Mouse (Mus musculus) heart, adult 2 months (tissue): ENCODE data around the gene Galp. TPM values are rescaled to one million over a fixed set of nuclear protein-coding genes. Genes with fewer than 3 reads are reported as not detected.
"Not testable (repeated sequence)": the region's sequence is repeated elsewhere in the genome, so short reads cannot be mapped to it uniquely, and the experiment has no call there.

ENCODE experiments used
- DNase-seq, 2 experiments: peaks; one replicate each; pipeline ENCODE4 v3.0.0; 2021
- H3K27ac ChIP-seq: fragments of 200-600 bp; 2 replicates; pipeline ENCODE4 v1.8.1; 2022
- H3K27me3 ChIP-seq: fragments of 200-500 bp; 2 replicates; pipeline ENCODE4 v1.6.1; 2012; ENCODE audit warnings: mild to moderate bottlenecking, low read length, inconsistent platforms, mixed read lengths; ENCODE audit not compliant: control insufficient read depth, insufficient read depth
- H3K36me3 ChIP-seq: fragments of 200-500 bp; 2 replicates; pipeline ENCODE4 v1.6.1; 2012; ENCODE audit warnings: low read length, inconsistent platforms; ENCODE audit not compliant: control insufficient read depth, insufficient read depth
- H3K4me1 ChIP-seq: fragments of 200-500 bp; 2 replicates; pipeline ENCODE4 v1.6.1; 2011; ENCODE audit warnings: low read length; ENCODE audit not compliant: control insufficient read depth, insufficient read depth
- H3K4me3 ChIP-seq: fragments of 200-600 bp; 2 replicates; pipeline ENCODE4 v1.8.1; 2022
- H3K79me2 ChIP-seq: fragments of 200-500 bp; replicated peaks from 2 replicates; pipeline ENCODE4 v1.6.1; 2012; ENCODE audit warnings: mild to moderate bottlenecking, inconsistent platforms, low read length, moderate library complexity, mixed read lengths; ENCODE audit not compliant: control insufficient read depth, insufficient read depth
- H3K9ac ChIP-seq: fragments of 200-500 bp; 2 replicates; pipeline ENCODE4 v1.6.1; 2012; ENCODE audit warnings: low read depth, mild to moderate bottlenecking, control low read depth, inconsistent platforms, low read length, mixed read lengths
- CTCF ChIP-seq: fragments of 200-600 bp; IDR thresholded peaks from 2 replicates; pipeline ENCODE4 v1.8.1; 2022; ENCODE audit warnings: antibody characterized with exemption, mild to moderate bottlenecking, moderate library complexity
- EP300 ChIP-seq: fragments of 200-500 bp; IDR thresholded peaks from 2 replicates; pipeline ENCODE4 v1.6.1; 2011; ENCODE audit warnings: low read depth, low read length, control low read depth; ENCODE audit not compliant: insufficient read depth
- POLR2A ChIP-seq: fragments of 200-500 bp; IDR thresholded peaks from 2 replicates; pipeline ENCODE4 v1.6.1; 2011; ENCODE audit warnings: mild to moderate bottlenecking, low read depth, low read length, control low read depth; ENCODE audit not compliant: insufficient read depth
- WGBS: fragments of 180-500 bp; shearing (Covaris S2); methylation state at CpG from one replicate; pipeline ENCODE4 v1.1.7; 2018; 5-methylcytosine and 5-hydroxymethylcytosine counted together
- intact Hi-C: fragments of 180-260 bp; cut with DNase I; formaldehyde crosslinking; loops from one replicate; pipeline ENCODE4 v1.15.1; 2025
- polyA plus RNA-seq: library from polyadenylated mRNA; depleted of rRNA; stranded (reverse); fragments of >200 nt; gene quantifications from 2 replicates; pipeline ENCODE4 v1.2.3, GENCODE M21; 2012
- total RNA-seq, 2 experiments: library from RNA; stranded (reverse); gene quantifications; 2 replicates each; pipeline ENCODE4 v1.2.3; 2021

Galp gene
- total and polyA plus RNA-seq, 3 experiments = not detected

- Histone ChIP-seq H3K79me2 (no peaks in the 10 kb centered on the region), H3K9ac (no peak overlapping the region), H3K4me3 (no peak overlapping the region), H3K27me3 (no peaks in the 10 kb centered on the region), H3K4me1 (no peaks in the 10 kb centered on the region), H3K27ac (no peak overlapping the region), H3K36me3 (no peaks in the 10 kb centered on the region)
- no peak for DNase-seq
- intact Hi-C loops = no loop called here
- WGBS = 61% methylated on average over 45 of the region's 45 CpGs
- TF ChIP-seq POLR2A (no peak), EP300 (no peak), CTCF (0 out of 2 replicates have a peak, but pooled peaks have one; percentile 12)
Measured at GRCm38 (mm10) chr7:6189542-6189941, 7.3 kb upstream of the Galp start.

- no peak overlapping the region for H3K4me3 ChIP-seq
- WGBS = 30% methylated on average over 3 of the region's 3 CpGs
- H3K36me3 ChIP-seq = no peaks in the 10 kb centered on the region
- intact Hi-C loops = loop anchor here (1.0 kb wide), 2 partner anchors 19 to 64 kb away; partner anchors contain the start of gene Zfp444
- TF ChIP-seq POLR2A = no peak
- peak; percentile 92; the same call in 1 of the 2 replicates for TF ChIP-seq CTCF
- no peaks in the 10 kb centered on the region for H3K79me2 ChIP-seq
- H3K27me3 ChIP-seq = no peaks in the 10 kb centered on the region
- peak; percentile 55 to 83 for DNase-seq
- no peak overlapping the region for H3K27ac ChIP-seq
- H3K9ac ChIP-seq = no peak overlapping the region
- H3K4me1 ChIP-seq = no peaks in the 10 kb centered on the region
Measured at GRCm38 (mm10) chr7:6191376-6191775, 5.5 kb upstream of the Galp start.

- TF ChIP-seq CTCF = peak; percentile 89
- 0 out of 2 replicates have a peak, but pooled peaks have one; percentile 31 for TF ChIP-seq EP300
- TF ChIP-seq POLR2A = no peak
- Histone ChIP-seq H3K79me2 (no peaks in the 10 kb centered on the region), H3K27me3 (no peaks in the 10 kb centered on the region), H3K36me3 (no peaks in the 10 kb centered on the region), H3K4me1 (no peaks in the 10 kb centered on the region), H3K27ac (no peak overlapping the region), H3K9ac (no peak overlapping the region), H3K4me3 (no peak overlapping the region)
- 19% methylated on average over 5 of the region's 5 CpGs for WGBS
- peak; percentile 23 to 58 for DNase-seq
- intact Hi-C loops = no loop called here
Measured at GRCm38 (mm10) chr7:6194129-6194528, 2.8 kb upstream of the Galp start.

- no peak for DNase-seq
- H3K4me3 ChIP-seq = no peak overlapping the region
- H3K4me1 ChIP-seq = no peaks in the 10 kb centered on the region
- H3K27ac ChIP-seq = no peak overlapping the region
- no peaks in the 10 kb centered on the region for H3K79me2 ChIP-seq
- intact Hi-C loops = no loop called here
- no peaks in the 10 kb centered on the region for H3K36me3 ChIP-seq
- WGBS = 47% methylated on average over 2 of the region's 2 CpGs
- H3K27me3 ChIP-seq = no peaks in the 10 kb centered on the region
- no peak overlapping the region for H3K9ac ChIP-seq
- no peak for TF ChIP-seq POLR2A
- TF ChIP-seq EP300 = no peak
- peak; percentile 37 for TF ChIP-seq CTCF
Measured at GRCm38 (mm10) chr7:6195777-6196176, 1.1 kb upstream of the Galp start.

- intact Hi-C loops = no loop called here
- no peak for DNase-seq
- Histone ChIP-seq H3K9ac (no peak overlapping the region), H3K36me3 (no peaks in the 10 kb centered on the region), H3K4me3 (no peak overlapping the region), H3K27me3 (no peaks in the 10 kb centered on the region), H3K27ac (no peak overlapping the region), H3K79me2 (no peaks in the 10 kb centered on the region), H3K4me1 (no peaks in the 10 kb centered on the region)
- TF ChIP-seq POLR2A = no peak
- no peak for TF ChIP-seq CTCF
- no peak for TF ChIP-seq EP300
- 68% methylated on average over 3 of the region's 3 CpGs for WGBS
Measured at GRCm38 (mm10) chr7:6204200-6204599, 7.3 kb downstream of the Galp start.

GRCm38 (mm10) chr7:6213144-6213543, 16.3 kb downstream of the Galp start:
- no peaks in the 10 kb centered on the region for H3K36me3 ChIP-seq
- 37% methylated on average over 5 of the region's 5 CpGs for WGBS
- no peak overlapping the region for H3K27ac ChIP-seq
- no peaks in the 10 kb centered on the region for H3K4me1 ChIP-seq
- no peak overlapping the region for H3K9ac ChIP-seq
- no peaks in the 10 kb centered on the region for H3K27me3 ChIP-seq
- H3K79me2 ChIP-seq = no peaks in the 10 kb centered on the region
- no peak for TF ChIP-seq EP300
- peak; percentile 68 for TF ChIP-seq CTCF
- intact Hi-C loops = no loop called here
- no peak overlapping the region for H3K4me3 ChIP-seq
- DNase-seq = peak in 1 of 2 experiments; percentile 30

GRCm38 (mm10) chr7:6214691-6215090, 17.8 kb downstream of the Galp start:
- H3K79me2 ChIP-seq, H3K27me3 ChIP-seq, H3K36me3 ChIP-seq, H3K4me3 ChIP-seq, intact Hi-C loops, DNase-seq, H3K9ac ChIP-seq, H3K4me1 ChIP-seq, H3K27ac ChIP-seq: not testable (repeated sequence)
- 61% methylated on average over 4 of the region's 4 CpGs for WGBS
